Mouse (Mus musculus) ES-E14 (cell line): ENCODE measurements around the gene Grk5.

Experiments
- MAFK ChIP-seq: IDR thresholded peaks from 2 replicates; pipeline ENCODE4 v1.6.1; 2014; ENCODE audit warnings: mild to moderate bottlenecking, low read depth, low read length, inconsistent platforms; ENCODE audit not compliant: insufficient read depth
- ZC3H11A ChIP-seq: IDR thresholded peaks from 2 replicates; pipeline ENCODE4 v1.6.1; 2012; ENCODE audit warnings: low read depth, mild to moderate bottlenecking, inconsistent platforms, low read length, borderline replicate concordance

- TF ChIP-seq ZC3H11A (no peak), MAFK (no peak)
Observed at GRCm38 (mm10) chr19:60981894-60982293, 92.3 kb downstream of the Grk5 start.
